In genomic region chr10:126985579-126985978, GRCm38 (mm10) we compare ENCODE assay signal across 12 mouse cellular contexts. TPM values are rescaled to one million over a fixed set of nuclear protein-coding genes. Genes with fewer than 3 reads are reported as not detected.
DNase-seq lines count a peak whose midpoint lies in the region; ATAC-seq and TF ChIP-seq lines count a peak whose summit lies in the region.
"Had no signal": no experiment of that assay in that cellular context is flagged by ENCODE, and none has a peak within 500 bp of the region (broad histone marks: within the 10 kb centered on the region; RNA-seq: fewer than 3 reads in every experiment).

No protein-coding gene starts in this region.

- H3K4me3 ChIP-seq in heart, postnatal 0 days (ENCODE audit: low read depth, low read length) = no peak overlapping the region
- no peak overlapping the region for H3K4me3 ChIP-seq in heart, embryonic 10.5 days
- H3K4me3 ChIP-seq in lung, embryonic 14.5 days (ENCODE audit: low read depth, low read length) = no peak overlapping the region
- no peak overlapping the region for H3K4me3 ChIP-seq in limb, embryonic 15.5 days

- no peak for TF ChIP-seq CTCF in heart, postnatal 0 days (IDR thresholded peaks at IDR 0.05; ENCODE audit: low read depth)
- no peak for TF ChIP-seq CTCF in lung, embryonic 14.5 days (IDR thresholded peaks at IDR 0.05; ENCODE audit: low read depth)

- 83% methylated on average over 9 of the region's 9 CpGs for WGBS in heart, postnatal 0 days
- WGBS in heart, embryonic 10.5 days = 88% methylated on average over 9 of the region's 9 CpGs
- 91% methylated on average over 9 of the region's 9 CpGs for WGBS in lung, embryonic 14.5 days
- 90% methylated on average over 9 of the region's 9 CpGs for WGBS in limb, embryonic 15.5 days

- no peaks in the 10 kb centered on the region for H3K36me3 ChIP-seq in heart, postnatal 0 days (replicated peaks; ENCODE audit: control insufficient read depth, insufficient read depth, low read length)
- peaks cover 3% of the 10 kb centered on the region; the same call in 1 of the 2 replicates for H3K36me3 ChIP-seq in heart, embryonic 10.5 days
- H3K36me3 ChIP-seq in lung, embryonic 14.5 days (ENCODE audit: insufficient read depth) = peaks cover 31% of the 10 kb centered on the region; the same call in 1 of the 2 replicates
- peaks cover 3% of the 10 kb centered on the region; the same call in 1 of the 2 replicates for H3K36me3 ChIP-seq in limb, embryonic 15.5 days

- no peak overlapping the region for H3K4me2 ChIP-seq in heart, postnatal 0 days (ENCODE audit: low read depth, low read length)
- H3K4me2 ChIP-seq in lung, embryonic 14.5 days = no peak overlapping the region
- peak overlapping the region; percentile 24; the same call in 1 of the 2 replicates for H3K4me2 ChIP-seq in limb, embryonic 15.5 days
- H3K4me2 ChIP-seq: liver, embryonic 11.5 days had no signal

- no peak for ATAC-seq in heart, postnatal 0 days (ENCODE audit: insufficient read depth, low read depth)
- ATAC-seq in lung, embryonic 14.5 days (ENCODE audit: insufficient read depth) = no peak
- no peak for ATAC-seq in limb, embryonic 15.5 days (ENCODE audit: insufficient number of reproducible peaks, low FRiP score, low TSS enrichment, low read depth)

- H3K9me3 ChIP-seq in heart, postnatal 0 days (replicated peaks; ENCODE audit: control insufficient read depth, low read length) = no peaks in the 10 kb centered on the region
- H3K9me3 ChIP-seq in heart, embryonic 10.5 days = no peaks in the 10 kb centered on the region
- no peaks in the 10 kb centered on the region for H3K9me3 ChIP-seq in lung, embryonic 14.5 days (ENCODE audit: low read depth, low read length)
- H3K9me3 ChIP-seq in limb, embryonic 15.5 days = no peaks in the 10 kb centered on the region

- DNase-seq in cerebellum, adult 9-10 months = peak; percentile 63
- DNase-seq in cerebellum, adult 11 months = no peak
- no peak for DNase-seq in heart, postnatal 0 days (ENCODE audit: low spot score)
- no peak for DNase-seq in heart, embryonic 10.5 days (ENCODE audit: low spot score)
- DNase-seq in lung, embryonic 14.5 days = no peak
- DNase-seq in lung, postnatal 36 days = no peak
- no peak for DNase-seq in spleen, postnatal 10 days (ENCODE audit: low spot score in 2 of 2)
- DNase-seq: B cell, adult 2 months; thymus, postnatal 4 days had no signal

- H3K4me1 ChIP-seq in heart, postnatal 0 days (ENCODE audit: control insufficient read depth, insufficient read depth) = peaks cover 86% of the 10 kb centered on the region
- H3K4me1 ChIP-seq in heart, embryonic 10.5 days = peaks cover 96% of the 10 kb centered on the region
- peaks cover 64% of the 10 kb centered on the region for H3K4me1 ChIP-seq in lung, embryonic 14.5 days (ENCODE audit: insufficient read depth)
- H3K4me1 ChIP-seq in limb, embryonic 15.5 days = peaks cover 99% of the 10 kb centered on the region

- H3K9ac ChIP-seq in heart, postnatal 0 days (replicated peaks; ENCODE audit: low read depth, low read length) = no peak overlapping the region
- H3K9ac ChIP-seq in lung, embryonic 14.5 days = 0 out of 2 replicates have a peak overlapping the region, but pooled peaks have one; percentile 4
- no peak overlapping the region for H3K9ac ChIP-seq in limb, embryonic 15.5 days

- no peak for TF ChIP-seq EP300 in heart, postnatal 0 days (IDR thresholded peaks at IDR 0.05; ENCODE audit: low read depth)

- H3K27ac ChIP-seq in heart, postnatal 0 days (ENCODE audit: low read depth) = peak overlapping the region; percentile 82
- H3K27ac ChIP-seq in heart, embryonic 10.5 days = no peak overlapping the region
- H3K27ac ChIP-seq in lung, embryonic 14.5 days (ENCODE audit: low read depth) = peak overlapping the region; percentile 85; the same call in 1 of the 2 replicates
- H3K27ac ChIP-seq in limb, embryonic 15.5 days = peak overlapping the region; percentile 100

- no peaks in the 10 kb centered on the region for H3K27me3 ChIP-seq in heart, postnatal 0 days (ENCODE audit: control insufficient read depth, insufficient read depth, low read length)
- H3K27me3 ChIP-seq in heart, embryonic 10.5 days (ENCODE audit: insufficient read depth, poor library complexity, severe bottlenecking) = no peaks in the 10 kb centered on the region
- no peaks in the 10 kb centered on the region for H3K27me3 ChIP-seq in lung, embryonic 14.5 days (ENCODE audit: insufficient read depth, low read length)
- H3K27me3 ChIP-seq in limb, embryonic 15.5 days = no peaks in the 10 kb centered on the region

RNA-seq across cellular contexts. Expression of gene Ctdsp2, which starts 7.1 kb away (rescaled TPM):
- total RNA-seq in heart, postnatal 0 days (2014; rRNA removed; ENCODE audit: low replicate concordance) = 137 and 155 TPM in 2 replicates
- polyA plus RNA-seq in heart, postnatal 0 days (2015; fragmentation: Nextera tagmentation; extraction: Ambion mirVana) = 26.4 and 27.4 TPM in 2 replicates
- polyA plus RNA-seq in heart, embryonic 10.5 days (2016; fragmentation: Nextera tagmentation; extraction: Ambion mirVana) = 37.8 and 46.2 TPM in 2 replicates
- polyA plus RNA-seq in lung, embryonic 14.5 days (2014; fragmentation: Nextera tagmentation; extraction: Ambion mirVana) = 112 and 113 TPM in 2 replicates
- 72.2 and 85.8 TPM in 2 replicates for polyA plus RNA-seq in limb, embryonic 15.5 days (2015; fragmentation: Nextera tagmentation; extraction: Ambion mirVana)

RNA-seq across cellular contexts. Expression of gene Avil, which starts 14.9 kb away (rescaled TPM):
- total RNA-seq in heart, postnatal 0 days (2014; rRNA removed; ENCODE audit: low replicate concordance) = 0.04 and 1.9 TPM in 2 replicates
- 0.07 and 0.11 TPM in 2 replicates for polyA plus RNA-seq in heart, postnatal 0 days (2015; fragmentation: Nextera tagmentation; extraction: Ambion mirVana)
- 0.07 TPM in 1 of 2 replicates, not detected in the other for polyA plus RNA-seq in heart, embryonic 10.5 days (2016; fragmentation: Nextera tagmentation; extraction: Ambion mirVana)
- polyA plus RNA-seq in lung, embryonic 14.5 days (2014; fragmentation: Nextera tagmentation; extraction: Ambion mirVana) = 0.13 and 0.30 TPM in 2 replicates
- polyA plus RNA-seq in limb, embryonic 15.5 days (2015; fragmentation: Nextera tagmentation; extraction: Ambion mirVana) = 0.50 and 0.71 TPM in 2 replicates

RNA-seq across cellular contexts. Expression of gene Tsfm, which starts 45.1 kb away (rescaled TPM):
- 81.3 and 82.5 TPM in 2 replicates for total RNA-seq in heart, postnatal 0 days (2014; rRNA removed; ENCODE audit: low replicate concordance)
- 94.6 and 96.8 TPM in 2 replicates for polyA plus RNA-seq in heart, postnatal 0 days (2015; fragmentation: Nextera tagmentation; extraction: Ambion mirVana)
- polyA plus RNA-seq in heart, embryonic 10.5 days (2016; fragmentation: Nextera tagmentation; extraction: Ambion mirVana) = 114 TPM in 2 replicates
- 76.8 and 77.3 TPM in 2 replicates for polyA plus RNA-seq in lung, embryonic 14.5 days (2014; fragmentation: Nextera tagmentation; extraction: Ambion mirVana)
- 69.6 and 71.6 TPM in 2 replicates for polyA plus RNA-seq in limb, embryonic 15.5 days (2015; fragmentation: Nextera tagmentation; extraction: Ambion mirVana)

RNA-seq across cellular contexts. Expression of gene Mettl1, which starts 55.6 kb away (rescaled TPM):
- total RNA-seq in heart, postnatal 0 days (2014; rRNA removed; ENCODE audit: low replicate concordance) = 9.2 and 16.2 TPM in 2 replicates
- 19.6 and 20.6 TPM in 2 replicates for polyA plus RNA-seq in heart, postnatal 0 days (2015; fragmentation: Nextera tagmentation; extraction: Ambion mirVana)
- 46.4 and 54.8 TPM in 2 replicates for polyA plus RNA-seq in heart, embryonic 10.5 days (2016; fragmentation: Nextera tagmentation; extraction: Ambion mirVana)
- polyA plus RNA-seq in lung, embryonic 14.5 days (2014; fragmentation: Nextera tagmentation; extraction: Ambion mirVana) = 59.5 and 60.7 TPM in 2 replicates
- 58.6 and 61.8 TPM in 2 replicates for polyA plus RNA-seq in limb, embryonic 15.5 days (2015; fragmentation: Nextera tagmentation; extraction: Ambion mirVana)

RNA-seq across cellular contexts. Expression of gene Eef1akmt3, which starts 55.7 kb away (rescaled TPM):
- not detected in 2 replicates for total RNA-seq in heart, postnatal 0 days (2014; rRNA removed; ENCODE audit: low replicate concordance)
- 0.04 and 0.18 TPM in 2 replicates for polyA plus RNA-seq in heart, postnatal 0 days (2015; fragmentation: Nextera tagmentation; extraction: Ambion mirVana)
- polyA plus RNA-seq in heart, embryonic 10.5 days (2016; fragmentation: Nextera tagmentation; extraction: Ambion mirVana) = 0.18 and 0.23 TPM in 2 replicates
- polyA plus RNA-seq in lung, embryonic 14.5 days (2014; fragmentation: Nextera tagmentation; extraction: Ambion mirVana) = 0.53 and 0.74 TPM in 2 replicates
- polyA plus RNA-seq in limb, embryonic 15.5 days (2015; fragmentation: Nextera tagmentation; extraction: Ambion mirVana) = 1.9 and 2.0 TPM in 2 replicates
- total RNA-seq: hematopoietic stem cell, adult 5-6 weeks had no signal
